Mouse (Mus musculus): Measurements from ENCODE around the gene Sncb. TPM values are rescaled to one million over a fixed set of nuclear protein-coding genes. Genes with fewer than 3 reads are reported as not detected.

The Sncb gene
- total RNA-seq, 2 experiments from 2014 or later, result 739 to 802 TPM

Other genes with a start within 250 kb of the Sncb start
- gene 4833439L19Rik, start 201.2 kb downstream of the Sncb start, total RNA-seq (2021), result 100 to 1,000 TPM; 137 to 152 TPM
- 10 to 100 TPM; 37.0 to 39.9 TPM for gene Arl10, start 191.6 kb downstream of the Sncb start, total RNA-seq (2021)
- 10 to 100 TPM; 32.1 to 34.8 TPM for gene Nop16, start 176.5 kb downstream of the Sncb start, total RNA-seq (2021)
- gene Higd2a, start 176.4 kb downstream of the Sncb start, total RNA-seq (2021), result 100 to 1,000 TPM; 156 to 168 TPM
- gene Cltb, start 155.3 kb downstream of the Sncb start, total RNA-seq (2021), result 100 to 1,000 TPM; 325 to 333 TPM
- gene Faf2, start 144.8 kb downstream of the Sncb start, total RNA-seq (2021), result 10 to 100 TPM; 49.5 to 57.1 TPM
- 100 to 1,000 TPM in 1 of 2 experiments, 10 to 100 TPM in 1; 97.4 to 102 TPM for gene Rnf44, start 72.7 kb downstream of the Sncb start, total RNA-seq (2021)
- under 1 TPM; 0.34 to 0.51 TPM for gene Cdhr2, start 65.1 kb downstream of the Sncb start, total RNA-seq (2021)
- 100 to 1,000 TPM; 213 to 226 TPM for gene Gprin1, start 16.7 kb downstream of the Sncb start, total RNA-seq (2021)
- gene Eif4e1b, start 17.4 kb upstream of the Sncb start, total RNA-seq (2021), result under 1 TPM in 1 of 2 experiments, not detected in 1; 0.17 TPM
- 10 to 100 TPM; 64.3 to 69.0 TPM for gene Tspan17, start 22.8 kb upstream of the Sncb start, total RNA-seq (2021)
- 10 to 100 TPM; 56.2 to 60.2 TPM for gene Unc5a, start 182.8 kb upstream of the Sncb start, total RNA-seq (2021)

Measured in left cerebral cortex, postnatal 10 days (tissue).